Comparison of ENCODE assay signal across 8 mouse cellular contexts in the genomic region with DNA sequence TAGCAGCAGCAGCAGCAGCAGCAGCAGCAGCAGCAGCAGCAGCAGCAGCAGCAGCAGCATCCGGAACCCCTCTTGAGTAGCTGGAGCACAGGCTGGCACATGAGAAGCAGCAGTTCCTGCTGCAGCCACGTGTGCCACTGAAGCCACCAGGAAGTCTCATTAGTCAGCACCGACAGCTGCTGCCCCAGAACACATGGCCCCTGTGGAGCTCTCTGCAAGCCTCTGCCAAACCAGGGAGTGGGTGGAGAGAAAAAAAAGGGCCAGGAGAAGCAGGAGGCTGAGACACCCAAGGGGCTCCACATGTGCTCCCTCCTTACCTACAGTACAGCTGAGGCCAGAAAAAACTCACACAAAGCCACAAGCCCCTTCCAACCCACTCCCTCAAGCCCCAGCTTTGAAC.
DNase-seq lines count a peak whose midpoint lies in the region; ATAC-seq and TF ChIP-seq lines count a peak whose summit lies in the region.

No protein-coding gene starts in this region.

- H3K4me3 ChIP-seq in kidney, embryonic 14.5 days (ENCODE audit: low read length) = no peak overlapping the region
- H3K4me3 ChIP-seq in lung, embryonic 14.5 days (ENCODE audit: low read depth, low read length) = no peak overlapping the region
- no peak overlapping the region for H3K4me3 ChIP-seq in neural tube, embryonic 14.5 days (ENCODE audit: low read depth, low read length)

- WGBS in kidney, embryonic 14.5 days = 12% methylated on average over 3 of the region's 3 CpGs
- 21% methylated on average over 3 of the region's 3 CpGs for WGBS in lung, embryonic 14.5 days
- WGBS in neural tube, embryonic 14.5 days = 10% methylated on average over 3 of the region's 3 CpGs

- peak; percentile 85 for ATAC-seq in granulocyte monocyte progenitor cell, adult 5-6 weeks (replicated peaks; ENCODE audit: poor library complexity, severe bottlenecking)
- ATAC-seq in kidney, embryonic 14.5 days (ENCODE audit: low FRiP score, low TSS enrichment) = peak; percentile 20; the same call in 1 of the 2 replicates
- peak; percentile 51; the same call in 1 of the 2 replicates for ATAC-seq in lung, embryonic 14.5 days (ENCODE audit: insufficient read depth)
- peak; percentile 66; the same call in 1 of the 2 replicates for ATAC-seq in neural tube, embryonic 14.5 days (ENCODE audit: low read depth)

- H3K36me3 ChIP-seq in kidney, embryonic 14.5 days (ENCODE audit: control insufficient read depth, insufficient read depth, low read length) = no peaks in the 10 kb centered on the region
- no peaks in the 10 kb centered on the region for H3K36me3 ChIP-seq in lung, embryonic 14.5 days (ENCODE audit: insufficient read depth)
- H3K36me3 ChIP-seq in neural tube, embryonic 14.5 days (ENCODE audit: control insufficient read depth, insufficient read depth, low read length) = no peaks in the 10 kb centered on the region

- H3K9ac ChIP-seq in kidney, embryonic 14.5 days (ENCODE audit: low read depth, low read length) = 0 out of 2 replicates have a peak overlapping the region, but pooled peaks have one; percentile 18
- H3K9ac ChIP-seq in lung, embryonic 14.5 days = no peak overlapping the region
- H3K9ac ChIP-seq in neural tube, embryonic 14.5 days (replicated peaks; ENCODE audit: low read depth, low read length) = no peak overlapping the region

- no peaks in the 10 kb centered on the region for H3K27me3 ChIP-seq in kidney, embryonic 14.5 days (ENCODE audit: control insufficient read depth, insufficient read depth, low read length)
- H3K27me3 ChIP-seq in lung, embryonic 14.5 days (ENCODE audit: insufficient read depth, low read length) = no peaks in the 10 kb centered on the region
- H3K27me3 ChIP-seq in neural tube, embryonic 14.5 days (ENCODE audit: control insufficient read depth, insufficient read depth, low read length) = no peaks in the 10 kb centered on the region

- peak overlapping the region; percentile 73 for H3K27ac ChIP-seq in kidney, embryonic 14.5 days (ENCODE audit: low read depth, low read length)
- H3K27ac ChIP-seq in lung, embryonic 14.5 days (ENCODE audit: low read depth) = peak overlapping the region; percentile 64; the same call in 1 of the 2 replicates
- H3K27ac ChIP-seq in neural tube, embryonic 14.5 days (ENCODE audit: low read depth, low read length) = peak overlapping the region; percentile 50; the same call in 1 of the 2 replicates

- DNase-seq in cerebellum, adult 11-12 months = peak; percentile 45
- DNase-seq in cerebellum, postnatal 4 days (ENCODE audit: low spot score in 2 of 2) = no peak
- peak; percentile 90 for DNase-seq in brain, adult 2 months (ENCODE audit: low read depth, low spot score)
- peak; percentile 66 for DNase-seq in lung, embryonic 14.5 days
- DNase-seq in thymus, postnatal 4 days = peak; percentile 74

- H3K4me1 ChIP-seq in kidney, embryonic 14.5 days (ENCODE audit: control insufficient read depth, insufficient read depth, low read length) = peaks cover 90% of the 10 kb centered on the region
- H3K4me1 ChIP-seq in lung, embryonic 14.5 days (ENCODE audit: insufficient read depth) = peaks cover 42% of the 10 kb centered on the region
- H3K4me1 ChIP-seq in neural tube, embryonic 14.5 days (ENCODE audit: control insufficient read depth, insufficient read depth, low read length) = peaks cover 69% of the 10 kb centered on the region

- TF ChIP-seq CTCF in lung, embryonic 14.5 days (IDR thresholded peaks at IDR 0.05; ENCODE audit: low read depth) = no peak

- H3K9me3 ChIP-seq in kidney, embryonic 14.5 days (ENCODE audit: control insufficient read depth, low read length) = no peaks in the 10 kb centered on the region
- no peaks in the 10 kb centered on the region for H3K9me3 ChIP-seq in lung, embryonic 14.5 days (ENCODE audit: low read depth, low read length)
- H3K9me3 ChIP-seq in neural tube, embryonic 14.5 days (ENCODE audit: control insufficient read depth, low read length) = no peaks in the 10 kb centered on the region

- no peak overlapping the region for H3K4me2 ChIP-seq in kidney, embryonic 14.5 days (replicated peaks; ENCODE audit: low read depth, low read length)
- no peak overlapping the region for H3K4me2 ChIP-seq in lung, embryonic 14.5 days
- no peak overlapping the region for H3K4me2 ChIP-seq in neural tube, embryonic 14.5 days (ENCODE audit: low read depth, low read length)

Comparison
In these comparisons a context has a peak if more than half of its experiments do, and no peak if none do; other contexts are left out.
1. DNase-seq: peak in cerebellum, adult 11-12 months (single experiment), brain, adult 2 months (single experiment), lung, embryonic 14.5 days (single experiment) and thymus, postnatal 4 days (single experiment); none in cerebellum, postnatal 4 days (0 of 2).
2. ATAC-seq: peak in every context shown above with its lines; median percentile 85 in granulocyte monocyte progenitor cell, adult 5-6 weeks; 66 in neural tube, embryonic 14.5 days; 51 in lung, embryonic 14.5 days; 20 in kidney, embryonic 14.5 days.
3. Peak in every context shown above with its lines, with median percentiles within 50 percentile points of each other: H3K27ac ChIP-seq.